Mouse (Mus musculus) regulatory T cell (primary cell): ENCODE results near the gene Ifnz.
"Not testable (repeated sequence)": the region's sequence is repeated elsewhere in the genome, so short reads cannot be mapped to it uniquely, and the experiment has no call there.

Experiments
- in situ Hi-C: fragments of 300-600 bp; cut with MboI, MseI; formaldehyde crosslinking; loops from one replicate; pipeline ENCODE4 v1.15.1; 2025; ENCODE audit warnings: high pct_unique_total_duplicates

Gene Ifnz

DNA sequence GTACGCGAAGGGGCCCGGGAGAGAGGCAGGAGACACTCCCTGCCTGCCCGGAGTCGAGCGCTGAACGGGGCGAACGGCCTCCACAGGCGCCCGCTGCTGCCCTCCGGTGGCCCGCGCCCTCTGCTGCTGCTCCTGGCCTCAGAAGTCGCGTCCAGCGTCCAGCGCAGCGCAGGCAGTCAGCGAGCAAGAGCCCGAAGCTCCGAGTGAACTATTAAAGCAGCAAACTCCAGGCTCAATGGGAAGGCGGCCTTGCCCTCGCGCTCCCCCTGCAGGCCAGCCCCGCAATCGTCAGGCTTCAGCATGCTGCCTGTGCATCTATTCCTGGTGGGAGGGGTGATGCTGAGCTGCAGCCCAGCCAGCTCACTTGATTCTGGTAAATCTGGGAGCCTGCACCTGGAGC is 3.5 kb downstream of the Ifnz start, which contains the start of gene Gm13276:
Gm13276 (plus strand) TSS at position 301 of the 400 bp plus-strand sequence.
- in situ Hi-C loops = not testable (repeated sequence)

DNA sequence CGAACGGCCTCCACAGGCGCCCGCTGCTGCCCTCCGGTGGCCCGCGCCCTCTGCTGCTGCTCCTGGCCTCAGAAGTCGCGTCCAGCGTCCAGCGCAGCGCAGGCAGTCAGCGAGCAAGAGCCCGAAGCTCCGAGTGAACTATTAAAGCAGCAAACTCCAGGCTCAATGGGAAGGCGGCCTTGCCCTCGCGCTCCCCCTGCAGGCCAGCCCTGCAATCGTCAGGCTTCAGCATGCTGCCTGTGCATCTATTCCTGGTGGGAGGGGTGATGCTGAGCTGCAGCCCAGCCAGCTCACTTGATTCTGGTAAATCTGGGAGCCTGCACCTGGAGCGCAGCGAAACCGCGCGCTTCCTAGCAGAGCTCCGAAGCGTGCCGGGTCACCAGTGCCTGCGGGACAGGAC is 6.5 kb downstream of the Ifnz start, which contains the start of gene Gm13277:
Gm13277 (plus strand) TSS at position 231 of the 400 bp plus-strand sequence.
- in situ Hi-C loops = not testable (repeated sequence)

DNA sequence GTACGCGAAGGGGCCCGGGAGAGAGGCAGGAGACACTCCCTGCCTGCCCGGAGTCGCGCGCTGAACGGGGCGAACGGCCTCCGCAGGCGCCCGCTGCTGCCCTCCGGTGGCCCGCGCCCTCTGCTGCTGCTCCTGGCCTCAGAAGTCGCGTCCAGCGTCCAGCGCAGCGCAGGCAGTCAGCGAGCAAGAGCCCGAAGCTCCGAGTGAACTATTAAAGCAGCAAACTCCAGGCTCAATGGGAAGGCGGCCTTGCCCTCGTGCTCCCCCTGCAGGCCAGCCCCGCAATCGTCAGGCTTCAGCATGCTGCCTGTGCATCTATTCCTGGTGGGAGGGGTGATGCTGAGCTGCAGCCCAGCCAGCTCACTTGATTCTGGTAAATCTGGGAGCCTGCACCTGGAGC is 9.3 kb downstream of the Ifnz start, which contains the start of gene Gm13278:
Gm13278 (plus strand) TSS at position 301 of the 400 bp plus-strand sequence.
- in situ Hi-C loops = not testable (repeated sequence)

DNA sequence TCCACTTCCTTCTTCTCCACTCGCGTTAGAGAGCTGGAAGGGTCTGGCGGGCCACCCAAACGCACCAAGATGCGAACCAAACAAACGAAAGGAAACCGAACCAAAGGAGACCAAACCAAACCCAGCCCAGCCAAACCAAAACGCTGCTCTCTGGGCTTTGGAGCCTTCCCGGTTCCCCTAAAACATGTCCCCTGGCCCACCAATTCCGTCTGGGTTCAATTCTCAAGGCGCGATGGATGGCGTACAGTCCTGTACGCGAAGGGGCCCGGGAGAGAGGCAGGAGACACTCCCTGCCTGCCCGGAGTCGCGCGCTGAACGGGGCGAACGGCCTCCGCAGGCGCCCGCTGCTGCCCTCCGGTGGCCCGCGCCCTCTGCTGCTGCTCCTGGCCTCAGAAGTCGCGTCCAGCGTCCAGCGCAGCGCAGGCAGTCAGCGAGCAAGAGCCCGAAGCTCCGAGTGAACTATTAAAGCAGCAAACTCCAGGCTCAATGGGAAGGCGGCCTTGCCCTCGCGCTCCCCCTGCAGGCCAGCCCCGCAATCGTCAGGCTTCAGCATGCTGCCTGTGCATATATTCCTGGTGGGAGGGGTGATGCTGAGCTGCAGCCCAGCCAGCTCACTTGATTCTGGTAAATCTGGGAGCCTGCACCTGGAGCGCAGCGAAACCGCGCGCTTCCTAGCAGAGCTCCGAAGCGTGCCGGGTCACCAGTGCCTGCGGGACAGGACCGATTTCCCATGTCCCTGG is 12.2 kb downstream of the Ifnz start, which contains the start of gene Gm13275:
Gm13275 (plus strand) TSS at position 552 of the 740 bp plus-strand sequence.
- in situ Hi-C loops = not testable (repeated sequence)

DNA sequence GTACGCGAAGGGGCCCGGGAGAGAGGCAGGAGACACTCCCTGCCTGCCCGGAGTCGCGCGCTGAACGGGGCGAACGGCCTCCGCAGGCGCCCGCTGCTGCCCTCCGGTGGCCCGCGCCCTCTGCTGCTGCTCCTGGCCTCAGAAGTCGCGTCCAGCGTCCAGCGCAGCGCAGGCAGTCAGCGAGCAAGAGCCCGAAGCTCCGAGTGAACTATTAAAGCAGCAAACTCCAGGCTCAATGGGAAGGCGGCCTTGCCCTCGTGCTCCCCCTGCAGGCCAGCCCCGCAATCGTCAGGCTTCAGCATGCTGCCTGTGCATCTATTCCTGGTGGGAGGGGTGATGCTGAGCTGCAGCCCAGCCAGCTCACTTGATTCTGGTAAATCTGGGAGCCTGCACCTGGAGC is 15.2 kb downstream of the Ifnz start, which contains the start of gene Gm13279:
Gm13279 (plus strand) TSS at position 301 of the 400 bp plus-strand sequence.
- in situ Hi-C loops = not testable (repeated sequence)

DNA sequence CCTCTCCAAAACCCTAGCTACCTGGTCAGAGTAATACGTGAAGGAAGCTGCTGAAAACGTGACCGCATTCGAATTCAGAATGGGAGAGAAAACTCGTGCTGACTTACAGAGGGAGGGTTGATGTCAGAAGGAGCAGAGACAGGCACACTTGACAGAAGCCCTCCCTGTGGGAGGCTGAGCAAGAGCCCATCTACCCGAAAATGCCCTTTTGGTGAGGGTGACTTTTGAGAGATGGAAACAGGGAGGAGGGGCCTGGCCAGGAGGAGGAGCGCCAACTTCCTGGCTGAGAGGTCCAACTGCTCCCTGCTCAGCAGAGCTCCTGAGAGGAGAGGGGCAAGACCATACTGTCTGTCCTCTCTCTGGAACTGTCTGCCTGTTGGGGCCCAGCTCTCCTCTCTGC is 17.4 kb downstream of the Ifnz start, which contains the start of gene Gm13285:
Gm13285 (plus strand) TSS at position 301 of the 400 bp plus-strand sequence.
- in situ Hi-C loops = not testable (repeated sequence)

DNA sequence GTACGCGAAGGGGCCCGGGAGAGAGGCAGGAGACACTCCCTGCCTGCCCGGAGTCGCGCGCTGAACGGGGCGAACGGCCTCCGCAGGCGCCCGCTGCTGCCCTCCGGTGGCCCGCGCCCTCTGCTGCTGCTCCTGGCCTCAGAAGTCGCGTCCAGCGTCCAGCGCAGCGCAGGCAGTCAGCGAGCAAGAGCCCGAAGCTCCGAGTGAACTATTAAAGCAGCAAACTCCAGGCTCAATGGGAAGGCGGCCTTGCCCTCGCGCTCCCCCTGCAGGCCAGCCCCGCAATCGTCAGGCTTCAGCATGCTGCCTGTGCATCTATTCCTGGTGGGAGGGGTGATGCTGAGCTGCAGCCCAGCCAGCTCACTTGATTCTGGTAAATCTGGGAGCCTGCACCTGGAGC is 21.0 kb downstream of the Ifnz start, which contains the start of gene Gm13287:
Gm13287 (plus strand) TSS at position 301 of the 400 bp plus-strand sequence.
- in situ Hi-C loops = not testable (repeated sequence)

DNA sequence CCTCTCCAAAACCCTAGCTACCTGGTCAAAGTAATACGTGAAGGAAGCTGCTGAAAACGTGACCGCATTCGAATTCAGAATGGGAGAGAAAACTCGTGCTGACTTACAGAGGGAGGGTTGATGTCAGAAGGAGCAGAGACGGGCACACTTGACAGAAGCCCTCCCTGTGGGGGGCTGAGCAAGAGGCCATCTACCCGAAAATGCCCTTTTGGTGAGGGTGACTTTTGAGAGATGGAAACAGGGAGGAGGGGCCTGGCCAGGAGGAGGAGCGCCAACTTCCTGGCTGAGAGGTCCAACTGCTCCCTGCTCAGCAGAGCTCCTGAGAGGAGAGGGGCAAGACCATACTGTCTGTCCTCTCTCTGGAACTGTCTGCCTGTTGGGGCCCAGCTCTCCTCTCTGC is 23.3 kb downstream of the Ifnz start, which contains the start of gene Gm13288:
Gm13288 (plus strand) TSS at position 301 of the 400 bp plus-strand sequence.
- in situ Hi-C loops = not testable (repeated sequence)

DNA sequence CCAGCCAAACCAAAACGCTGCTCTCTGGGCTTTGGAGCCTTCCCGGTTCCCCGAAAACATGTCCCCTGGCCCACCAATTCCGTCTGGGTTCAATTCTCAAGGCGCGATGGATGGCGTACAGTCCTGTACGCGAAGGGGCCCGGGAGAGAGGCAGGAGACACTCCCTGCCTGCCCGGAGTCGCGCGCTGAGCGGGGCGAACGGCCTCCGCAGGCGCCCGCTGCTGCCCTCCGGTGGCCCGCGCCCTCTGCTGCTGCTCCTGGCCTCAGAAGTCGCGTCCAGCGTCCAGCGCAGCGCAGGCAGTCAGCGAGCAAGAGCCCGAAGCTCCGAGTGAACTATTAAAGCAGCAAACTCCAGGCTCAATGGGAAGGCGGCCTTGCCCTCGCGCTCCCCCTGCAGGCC is 23.8 kb downstream of the Ifnz start:
- in situ Hi-C loops = not testable (repeated sequence)

DNA sequence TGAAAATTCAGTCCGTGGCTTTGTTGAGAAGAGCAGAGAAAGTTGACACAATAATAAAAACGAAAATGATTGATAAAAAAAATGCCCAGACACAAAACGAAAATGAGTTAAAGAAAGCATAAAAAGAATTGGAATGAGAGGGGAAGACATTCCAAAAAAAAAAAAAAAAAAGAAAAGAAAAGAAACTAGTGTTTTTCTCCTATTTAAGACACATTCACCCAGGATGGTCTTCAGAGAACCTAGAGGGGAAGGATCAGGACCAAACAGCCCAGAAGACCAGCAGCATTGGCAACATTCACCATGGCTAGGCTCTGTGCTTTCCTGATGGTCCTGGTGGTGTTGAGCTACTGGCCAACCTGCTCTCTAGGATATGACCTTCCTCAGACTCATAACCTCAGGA is 34.0 kb downstream of the Ifnz start, which contains the start of gene Ifna7:
Ifna7 (plus strand) TSS at position 301 of the 400 bp plus-strand sequence.
- in situ Hi-C loops = no loop called here

DNA sequence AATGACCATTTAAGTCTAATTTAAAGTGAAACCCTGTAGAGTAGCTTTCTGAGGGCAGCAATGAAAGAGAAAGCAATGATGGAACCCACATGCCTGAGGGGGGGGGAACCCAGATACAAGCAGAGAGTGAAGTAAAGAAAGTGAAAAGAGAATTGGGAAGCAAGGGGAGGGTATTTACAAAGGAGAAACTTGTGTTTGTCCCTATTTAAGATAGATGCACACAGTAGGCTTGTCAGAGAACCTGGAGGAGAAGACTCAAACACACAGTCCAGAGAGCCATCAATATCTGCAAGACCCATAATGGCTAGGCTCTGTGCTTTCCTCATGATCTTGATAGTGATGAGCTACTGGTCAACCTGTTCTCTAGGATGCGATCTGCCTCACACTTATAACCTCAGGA is 37.7 kb downstream of the Ifnz start, which contains the start of gene Ifna11:
Ifna11 (plus strand) TSS at position 301 of the 400 bp plus-strand sequence.
- in situ Hi-C loops = no loop called here

DNA sequence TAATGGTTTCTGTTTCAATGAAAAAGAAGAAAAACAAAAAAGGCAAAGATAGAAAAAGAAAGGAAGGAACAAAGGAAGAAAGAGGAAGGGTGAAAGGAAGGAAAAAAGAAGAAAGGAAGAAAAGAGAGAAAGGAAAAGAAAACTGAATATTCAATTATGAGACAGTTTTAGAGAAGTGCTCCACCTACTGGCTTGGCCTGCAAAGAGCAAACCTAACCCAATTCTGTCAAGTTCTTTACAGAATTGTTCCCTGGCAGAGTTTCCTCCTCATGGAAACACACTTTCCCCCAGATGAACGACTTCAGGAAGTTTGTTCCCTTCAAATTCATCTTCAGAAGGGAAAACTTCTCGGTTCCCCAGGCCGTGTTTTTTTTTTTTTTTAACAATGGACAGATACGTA is 41.1 kb downstream of the Ifnz start:
- in situ Hi-C loops = no loop called here

DNA sequence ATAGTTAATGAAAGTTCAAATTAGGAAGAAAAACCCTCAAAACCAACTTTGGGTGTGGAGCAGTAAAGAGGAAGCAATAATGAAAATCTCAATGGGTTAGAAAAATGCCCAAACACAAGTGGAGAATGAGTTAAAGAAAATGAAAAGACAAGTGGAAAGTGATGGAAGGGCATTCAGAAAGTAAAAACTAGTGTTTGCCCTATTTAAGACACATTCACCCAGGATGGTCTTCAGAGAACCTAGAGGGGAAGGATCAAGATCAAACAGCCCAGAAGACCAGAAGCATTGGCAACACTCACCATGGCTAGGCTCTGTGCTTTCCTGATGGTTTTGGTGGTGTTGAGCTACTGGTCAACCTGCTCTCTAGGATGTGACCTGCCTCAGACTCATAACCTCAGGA is 45.2 kb downstream of the Ifnz start, which contains the start of gene Ifna6:
Ifna6 (plus strand) TSS at position 301 of the 400 bp plus-strand sequence.
- in situ Hi-C loops = not testable (repeated sequence)

DNA sequence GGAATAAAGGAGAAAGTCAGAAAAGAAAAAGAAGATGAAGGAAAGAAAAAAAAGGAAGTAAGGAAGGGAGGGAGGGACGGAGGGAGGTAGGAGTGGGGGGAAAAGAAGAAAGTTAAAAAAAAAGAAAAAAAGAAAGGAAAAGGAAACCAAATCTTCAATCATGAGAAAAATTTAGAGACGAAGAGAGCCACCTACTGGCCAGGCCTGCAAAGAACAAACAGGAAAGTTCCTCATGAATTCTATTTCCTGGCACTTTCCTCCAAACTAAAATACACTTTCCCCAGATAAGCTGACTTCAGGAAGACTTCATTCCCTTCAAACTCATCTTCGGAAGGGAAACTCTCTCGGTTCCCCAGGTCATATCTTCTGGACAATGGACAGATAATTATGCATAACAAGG is 48.6 kb downstream of the Ifnz start:
- in situ Hi-C loops = no loop called here
